Mouse (Mus musculus) yolk sac, embryonic 10.5 days (tissue): ENCODE measurements around the gene Hps4.

Experiments
- DNase-seq: peaks from one replicate; pipeline ENCODE4 v3.0.0-alpha.2; 2017; ENCODE audit warnings: low spot score

Hps4 gene

GRCm38 (mm10) chr5:112324637-112325545, 18.0 kb upstream of the Hps4 start:
- DNase-seq: peak; percentile 30

GRCm38 (mm10) chr5:112325546-112326445, 17.1 kb upstream of the Hps4 start, which contains the start of gene Tfip11:
Tfip11 (plus strand) TSS chr5:112326358.
- DNase-seq: peak; percentile 91

- no peak for DNase-seq
Observed at GRCm38 (mm10) chr5:112326446-112327009, 16.4 kb upstream of the Hps4 start.

GRCm38 (mm10) chr5:112327854-112328253, 15.0 kb upstream of the Hps4 start:
- DNase-seq: no peak

- no peak for DNase-seq
Observed at GRCm38 (mm10) chr5:112329805-112330564, 12.9 kb upstream of the Hps4 start.

GRCm38 (mm10) chr5:112335473-112335872, 7.4 kb upstream of the Hps4 start:
- DNase-seq: peak; percentile 26

- no peak for DNase-seq
Observed at GRCm38 (mm10) chr5:112337004-112337403, 5.9 kb upstream of the Hps4 start.

- no peak for DNase-seq
Observed at GRCm38 (mm10) chr5:112339215-112339614, 3.7 kb upstream of the Hps4 start.

- no peak for DNase-seq
Observed at GRCm38 (mm10) chr5:112343205-112343595, 317 bp downstream of the Hps4 start.

GRCm38 (mm10) chr5:112344092-112344960, 1.4 kb downstream of the Hps4 start:
- peak; percentile 78 for DNase-seq

GRCm38 (mm10) chr5:112346211-112346965, 3.5 kb downstream of the Hps4 start:
- DNase-seq: no peak

- DNase-seq: no peak
Observed at GRCm38 (mm10) chr5:112349169-112349568, 6.3 kb downstream of the Hps4 start.

GRCm38 (mm10) chr5:112355493-112355892, 12.6 kb downstream of the Hps4 start:
- DNase-seq: no peak

- no peak for DNase-seq
Observed at GRCm38 (mm10) chr5:112355910-112356309, 13.0 kb downstream of the Hps4 start, which contains the start of gene Gm6583. Gm6583 (minus strand) TSS chr5:112356033.

- DNase-seq: no peak
Observed at GRCm38 (mm10) chr5:112356322-112356721, 13.4 kb downstream of the Hps4 start.

GRCm38 (mm10) chr5:112359520-112359919, 16.6 kb downstream of the Hps4 start:
- no peak for DNase-seq

GRCm38 (mm10) chr5:112360077-112360476, 17.2 kb downstream of the Hps4 start:
- DNase-seq: no peak

- DNase-seq: no peak
Observed at GRCm38 (mm10) chr5:112364184-112364797, 21.4 kb downstream of the Hps4 start.

GRCm38 (mm10) chr5:112366879-112367278, 24.0 kb downstream of the Hps4 start:
- DNase-seq: no peak
